In the genomic region with DNA sequence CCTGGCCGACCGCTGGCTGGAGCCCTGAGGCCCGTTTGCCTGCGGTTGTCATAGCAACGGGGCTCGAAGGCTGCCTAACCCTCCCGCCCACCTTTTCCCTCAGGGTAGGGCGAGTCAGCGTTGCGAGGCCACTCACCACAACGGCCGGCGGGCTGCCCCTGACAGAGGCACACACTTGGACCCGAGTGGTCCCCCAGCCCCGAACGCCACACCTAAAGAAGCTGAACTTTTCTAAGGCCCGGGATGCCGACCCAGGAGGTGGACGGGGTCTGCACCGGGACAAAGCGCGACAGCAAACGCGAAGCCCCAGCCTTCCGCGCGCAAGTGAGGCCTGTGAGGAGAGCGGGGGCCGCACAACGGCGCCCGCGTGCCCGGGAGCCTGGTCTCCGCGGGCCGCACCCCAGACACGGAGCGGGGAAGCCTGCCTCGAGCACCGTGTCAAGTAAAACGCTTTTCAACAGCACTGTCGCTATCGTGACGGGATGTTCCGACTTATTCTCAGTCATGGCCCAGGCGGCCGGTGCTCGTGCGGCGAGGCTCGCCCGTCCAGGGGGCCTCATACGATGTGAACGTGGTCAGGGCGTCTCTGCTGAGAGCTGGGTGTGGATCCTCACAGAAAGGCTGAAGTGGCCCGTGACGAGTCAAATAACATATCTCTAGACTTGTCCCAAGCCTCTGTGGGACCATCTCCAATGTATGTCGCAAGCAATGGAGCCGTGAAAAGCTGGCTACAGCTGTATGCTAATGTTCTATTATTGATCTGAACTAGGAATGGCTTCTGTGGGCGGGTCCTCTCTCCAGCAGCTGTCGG, we compare ENCODE assay signal across 10 mouse cellular contexts. TPM values are rescaled to one million over a fixed set of nuclear protein-coding genes. Genes with fewer than 3 reads are reported as not detected.
DNase-seq lines count a peak whose midpoint lies in the region; ATAC-seq and TF ChIP-seq lines count a peak whose summit lies in the region.
"Had no signal": no experiment of that assay in that cellular context is flagged by ENCODE, and none has a peak within 500 bp of the region (broad histone marks: within the 10 kb centered on the region; RNA-seq: fewer than 3 reads in every experiment).

TSS of gene Stk33 (minus strand) at position 301 of the 811 bp plus-strand sequence.

- intact Hi-C loops in heart, adult 2 months (cut with DNase I), result no loop called here

- H3K27me3 ChIP-seq in kidney, adult 2 months (replicated peaks; ENCODE audit: control insufficient read depth, insufficient read depth, low read length), result no peaks in the 10 kb centered on the region; the same call in 1 of the 2 replicates
- H3K27me3 ChIP-seq in heart, adult 2 months (ENCODE audit: control insufficient read depth, insufficient read depth, low read length), result peaks cover 2% of the 10 kb centered on the region; the same call in 1 of the 2 replicates
- H3K27me3 ChIP-seq in kidney, postnatal 0 days (ENCODE audit: insufficient read depth, low read length), result 0 out of 2 replicates have a peak, but pooled peaks cover 9% of the 10 kb centered on the region
- no peaks in the 10 kb centered on the region; the same call in 1 of the 2 replicates for H3K27me3 ChIP-seq in neural tube, embryonic 15.5 days (replicated peaks)

- H3K4me3 ChIP-seq in kidney, adult 2 months (ENCODE audit: insufficient read depth, low read depth, low read length), result peak within 1 kb of the TSS; percentile 17; the same call in 1 of the 2 replicates
- H3K4me3 ChIP-seq in heart, adult 2 months, result peak within 1 kb of the TSS; percentile 50
- H3K4me3 ChIP-seq in kidney, postnatal 0 days (replicated peaks; ENCODE audit: low read depth, low read length), result peak within 1 kb of the TSS; percentile 40
- peak within 1 kb of the TSS; percentile 46 for H3K4me3 ChIP-seq in neural tube, embryonic 15.5 days (replicated peaks)

- peak; percentile 5 for DNase-seq in kidney, adult 2 months
- no peak for DNase-seq in kidney, postnatal 25 days
- DNase-seq in embryo, embryonic 9.5 days (ENCODE audit: extremely low spot score), result peak; percentile 79
- DNase-seq in heart, adult 2 months, result peak; percentile 64 to 70
- peak; percentile 48 for DNase-seq in kidney, postnatal 0 days (ENCODE audit: low spot score)
- DNase-seq in lung, adult 18-20 months, result peak; percentile 44 to 76
- DNase-seq in T-cell, adult 2 months (ENCODE audit: low spot score), result no peak

- peak within 1 kb of the TSS; percentile 23 for H3K9ac ChIP-seq in heart, adult 2 months (ENCODE audit: low read depth, low read length)
- peak within 1 kb of the TSS; percentile 53 for H3K9ac ChIP-seq in kidney, postnatal 0 days (ENCODE audit: low read depth, low read length)
- H3K9ac ChIP-seq in neural tube, embryonic 15.5 days (replicated peaks), result peak within 1 kb of the TSS; percentile 64

- peak; percentile 70 for ATAC-seq in kidney, postnatal 0 days (replicated peaks; ENCODE audit: low FRiP score, low read depth)
- peak; percentile 85 for ATAC-seq in neural tube, embryonic 15.5 days (ENCODE audit: low FRiP score)

- H3K27ac ChIP-seq in kidney, adult 2 months (ENCODE audit: insufficient read depth, low read depth, low read length), result no peak within 1 kb of the TSS
- H3K27ac ChIP-seq in heart, adult 2 months, result peak within 1 kb of the TSS; percentile 40
- no peak within 1 kb of the TSS for H3K27ac ChIP-seq in kidney, postnatal 0 days
- peak within 1 kb of the TSS; percentile 10; the same call in 1 of the 2 replicates for H3K27ac ChIP-seq in neural tube, embryonic 15.5 days (replicated peaks)
- H3K27ac ChIP-seq: macrophage had no signal

- H3K4me1 ChIP-seq in kidney, adult 2 months (ENCODE audit: control insufficient read depth, insufficient read depth, low read length), result no peaks in the 10 kb centered on the region
- H3K4me1 ChIP-seq in heart, adult 2 months (ENCODE audit: control insufficient read depth, insufficient read depth, low read length), result no peaks in the 10 kb centered on the region
- H3K4me1 ChIP-seq in kidney, postnatal 0 days (replicated peaks; ENCODE audit: insufficient read depth, low read length), result peaks cover 10% of the 10 kb centered on the region; the same call in 1 of the 2 replicates
- peaks cover 21% of the 10 kb centered on the region for H3K4me1 ChIP-seq in neural tube, embryonic 15.5 days

- H3K36me3 ChIP-seq in kidney, adult 2 months (ENCODE audit: control insufficient read depth, insufficient read depth, low read length), result no peaks in the 10 kb centered on the region
- H3K36me3 ChIP-seq in heart, adult 2 months (ENCODE audit: control insufficient read depth, insufficient read depth, low read length), result no peaks in the 10 kb centered on the region
- no peaks in the 10 kb centered on the region for H3K36me3 ChIP-seq in kidney, postnatal 0 days (ENCODE audit: insufficient read depth, low read length)
- no peaks in the 10 kb centered on the region for H3K36me3 ChIP-seq in neural tube, embryonic 15.5 days
- H3K36me3 ChIP-seq: G1E had no signal

- TF ChIP-seq EP300 in heart, adult 2 months (IDR thresholded peaks at IDR 0.05; ENCODE audit: insufficient read depth, low read depth, low read length), result no peak

- TF ChIP-seq CTCF in kidney, adult 2 months (conservative IDR thresholded peaks at IDR 0.05; ENCODE audit: insufficient read depth, insufficient read length, low read depth, low read length), result no peak
- no peak for TF ChIP-seq CTCF in heart, adult 2 months (IDR thresholded peaks at IDR 0.05)
- no peak for TF ChIP-seq CTCF in kidney, postnatal 0 days (IDR thresholded peaks at IDR 0.05; ENCODE audit: low read depth)

- H3K4me2 ChIP-seq in kidney, postnatal 0 days (ENCODE audit: low read length), result peak within 1 kb of the TSS; percentile 87
- peak within 1 kb of the TSS; percentile 84 for H3K4me2 ChIP-seq in neural tube, embryonic 15.5 days

- no peak for TF ChIP-seq POLR2A in kidney, adult 2 months (IDR thresholded peaks at IDR 0.05; ENCODE audit: low read depth, low read length)
- no peak for TF ChIP-seq POLR2A in heart, adult 2 months (IDR thresholded peaks at IDR 0.05; ENCODE audit: insufficient read depth, low read depth, low read length)

- no peaks in the 10 kb centered on the region for H3K9me3 ChIP-seq in kidney, postnatal 0 days (replicated peaks; ENCODE audit: low read length)
- no peaks in the 10 kb centered on the region for H3K9me3 ChIP-seq in neural tube, embryonic 15.5 days (replicated peaks)
- H3K9me3 ChIP-seq: G1E had no signal

- H3K79me2 ChIP-seq in heart, adult 2 months (replicated peaks; ENCODE audit: control insufficient read depth, insufficient read depth, low read length), result no peaks in the 10 kb centered on the region

- 2% methylated on average over 62 of the region's 62 CpGs for WGBS in kidney, adult 2 months
- 3% methylated on average over 62 of the region's 62 CpGs for WGBS in heart, adult 2 months
- 1% methylated on average over 62 of the region's 62 CpGs for WGBS in kidney, postnatal 0 days
- under 1% methylated on average over 62 of the region's 62 CpGs for WGBS in neural tube, embryonic 15.5 days

RNA-seq across cellular contexts. Expression of gene Stk33, which starts in this region (rescaled TPM):
- polyA plus RNA-seq in kidney, adult 2 months (2012; rRNA removed), result 0.08 and 0.10 TPM in 2 replicates
- not detected for total RNA-seq in heart, adult 2 months (2021)
- 0.08 and 0.18 TPM in 2 replicates for polyA plus RNA-seq in heart, adult 2 months (2012; rRNA removed)
- 0.24 and 0.55 TPM in 2 replicates for polyA plus RNA-seq in kidney, postnatal 0 days (2015; fragmentation: Nextera tagmentation; extraction: Ambion mirVana)
- polyA plus RNA-seq in neural tube, embryonic 15.5 days (2015; fragmentation: Nextera tagmentation; extraction: Ambion mirVana), result 5.3 TPM in 2 replicates
- total RNA-seq: G1E had no signal
- polyA plus RNA-seq: G1E, macrophage had no signal

Comparison
In these comparisons a context has a peak if more than half of its experiments do, and no peak if none do; other contexts are left out.
1. Peak in DNase-seq and H3K4me3 ChIP-seq in kidney, adult 2 months; RNA of the gene not detected or under 1 TPM.
2. Peak in DNase-seq, H3K4me3 ChIP-seq, H3K27ac ChIP-seq and H3K9ac ChIP-seq in heart, adult 2 months; RNA of the gene not detected or under 1 TPM.
3. Peak in DNase-seq, ATAC-seq, H3K4me3 ChIP-seq, H3K9ac ChIP-seq and H3K4me2 ChIP-seq in kidney, postnatal 0 days; RNA of the gene not detected or under 1 TPM.
4. DNase-seq: peak in embryo, embryonic 9.5 days (single experiment) and lung, adult 18-20 months (2 of 2); none in kidney, postnatal 25 days (0 of 2) and T-cell, adult 2 months (single experiment).
5. Peak in every context shown above with its lines, with median percentiles within 50 percentile points of each other: H3K4me3 ChIP-seq and H3K9ac ChIP-seq.